Mouse (Mus musculus): Measurements from ENCODE around the gene Kcnn3.

Kcnn3 gene

DNA sequence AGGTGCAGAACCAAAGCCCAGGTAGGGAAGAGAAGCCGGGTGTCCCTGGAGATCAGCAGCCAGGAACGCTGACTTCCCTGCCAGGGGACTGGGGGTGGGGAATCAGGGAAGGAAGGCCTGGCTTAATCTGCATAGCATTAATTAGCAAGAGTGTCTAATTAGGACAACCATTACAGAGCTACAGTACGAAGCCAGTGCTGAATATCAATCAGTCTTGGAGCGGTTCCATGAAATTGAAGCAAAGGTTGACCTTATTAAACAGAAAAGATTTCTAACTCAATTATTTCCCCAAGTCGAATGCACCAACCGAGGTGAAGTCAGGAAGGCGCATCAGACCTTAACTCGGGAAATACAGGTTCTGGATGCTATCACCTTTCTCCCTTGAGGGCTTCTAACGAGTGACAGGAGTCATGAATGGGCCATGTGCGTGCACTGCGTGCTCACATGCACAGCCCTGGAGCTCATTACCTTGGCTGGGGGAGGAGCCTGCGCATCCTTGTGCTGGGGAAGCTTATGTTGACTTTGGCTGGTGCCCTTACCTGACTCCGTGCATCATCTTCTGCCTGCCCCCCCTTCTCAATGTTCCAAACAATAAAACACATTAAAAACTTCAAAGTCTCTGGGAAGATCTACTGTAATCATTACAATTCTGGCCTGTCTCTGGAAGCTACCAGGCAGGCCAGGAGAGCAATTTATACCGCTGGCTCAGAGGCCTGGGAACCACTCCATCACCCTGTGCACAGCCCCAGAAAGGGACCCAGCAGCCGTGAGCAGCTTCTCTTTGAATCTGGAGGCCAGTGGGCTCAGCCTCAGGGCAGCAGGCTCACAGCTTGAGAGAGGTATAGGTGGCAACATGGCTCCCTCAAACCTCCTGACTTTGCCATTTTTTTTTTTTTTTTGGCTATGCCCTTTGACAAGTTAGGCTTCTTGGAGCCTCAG, 39.3 kb downstream of the Kcnn3 start:
- in situ Hi-C loops (cut with MboI, MseI): no loop called here

- in situ Hi-C loops (cut with MboI, MseI): no loop called here
Measured at GRCm38 (mm10) chr3:89561386-89561785, 41.4 kb downstream of the Kcnn3 start.

- in situ Hi-C loops (cut with MboI, MseI): no loop called here
Measured at GRCm38 (mm10) chr3:89565371-89565770, 45.4 kb downstream of the Kcnn3 start.

GRCm38 (mm10) chr3:89569058-89569457, 49.1 kb downstream of the Kcnn3 start:
- in situ Hi-C loops (cut with MboI, MseI): no loop called here

DNA sequence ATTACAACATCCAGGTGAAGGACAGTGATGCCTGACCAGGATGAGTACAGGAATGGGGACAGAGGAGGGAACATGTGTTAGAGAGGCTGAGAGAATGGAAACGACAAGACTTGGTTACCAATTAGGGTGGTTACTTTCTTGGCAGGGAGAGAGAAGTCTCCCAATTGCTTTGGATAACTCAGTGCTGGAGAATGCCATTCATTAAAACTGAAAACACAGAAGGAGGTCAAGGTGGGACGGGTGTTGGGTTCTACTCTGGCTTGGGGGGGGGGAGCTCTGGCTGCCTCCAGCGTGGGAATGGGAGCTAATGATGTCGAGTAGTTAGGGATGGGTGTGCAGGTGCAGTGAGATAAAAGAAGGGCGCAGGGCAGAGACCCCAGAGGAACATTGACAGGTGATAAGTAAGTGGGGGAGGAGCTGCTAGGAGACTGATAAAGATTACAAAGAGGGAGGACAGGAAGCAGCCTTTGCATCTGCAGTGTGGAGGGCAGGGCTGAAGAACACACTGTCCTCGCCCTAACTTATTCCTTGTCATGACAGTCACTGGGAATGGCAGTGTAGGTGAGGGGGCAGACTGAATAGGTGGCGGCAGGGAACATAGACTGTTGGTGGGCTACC, 49.9 kb downstream of the Kcnn3 start:
- in situ Hi-C loops (cut with MboI, MseI): no loop called here

DNA sequence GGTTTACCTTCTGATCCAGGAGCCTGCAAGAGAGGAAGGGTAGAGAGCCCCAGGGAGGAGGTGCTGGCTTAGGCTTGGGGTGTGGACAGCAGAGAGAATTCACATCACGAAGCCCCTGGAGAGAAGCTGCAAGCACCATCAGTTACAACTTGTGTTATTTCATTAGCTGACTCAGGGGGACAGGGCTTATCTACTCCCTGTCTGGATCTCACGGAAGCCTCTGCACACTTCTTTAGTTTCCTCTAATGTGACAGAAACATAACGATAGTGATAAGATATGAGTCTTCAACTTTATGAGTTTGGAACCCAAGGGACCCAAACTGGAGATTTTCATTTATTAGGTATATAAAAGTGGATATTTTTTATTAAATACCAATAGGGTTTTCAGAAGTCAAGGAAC, 50.4 kb downstream of the Kcnn3 start:
- in situ Hi-C loops (cut with MboI, MseI): no loop called here

DNA sequence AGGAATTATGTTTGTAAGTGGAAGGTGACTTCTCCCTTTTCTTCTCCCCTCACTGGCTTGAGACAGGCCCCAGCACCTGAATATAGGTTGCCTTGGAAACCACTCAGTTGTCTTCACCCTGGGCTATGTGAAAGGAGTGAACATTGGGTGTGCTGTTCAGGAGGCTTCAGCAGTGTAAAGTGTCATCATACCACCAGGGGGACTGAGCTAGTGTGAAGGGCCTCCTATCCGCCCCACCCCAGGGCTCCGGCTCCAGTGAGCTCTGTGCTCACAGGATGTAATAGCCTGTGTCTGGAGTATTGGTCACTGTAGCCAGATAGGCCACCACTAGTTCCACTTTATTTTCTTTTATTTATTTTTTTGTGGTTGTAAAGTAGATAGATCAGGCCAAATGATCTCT, 54.3 kb downstream of the Kcnn3 start:
- in situ Hi-C loops (cut with MboI, MseI): no loop called here

DNA sequence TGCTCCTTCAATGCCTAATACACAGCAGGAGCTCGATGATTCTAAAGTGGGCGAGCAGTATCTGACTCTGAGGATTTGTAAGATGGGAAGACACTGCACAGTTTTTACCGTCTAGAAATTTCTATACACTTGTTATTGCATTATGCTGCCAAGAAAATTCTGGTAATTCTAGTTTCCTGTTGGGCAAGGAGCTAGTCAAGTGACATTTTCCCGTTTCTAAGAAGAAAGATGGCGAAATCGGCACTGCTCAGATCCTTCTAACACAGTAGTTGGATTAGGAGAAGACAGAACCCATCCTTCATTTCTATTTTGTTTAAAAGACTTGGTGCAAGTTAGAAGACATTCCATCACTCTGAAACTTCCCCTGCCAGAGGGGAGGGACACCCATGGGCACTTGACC, 56.4 kb downstream of the Kcnn3 start:
- in situ Hi-C loops (cut with MboI, MseI): no loop called here

DNA sequence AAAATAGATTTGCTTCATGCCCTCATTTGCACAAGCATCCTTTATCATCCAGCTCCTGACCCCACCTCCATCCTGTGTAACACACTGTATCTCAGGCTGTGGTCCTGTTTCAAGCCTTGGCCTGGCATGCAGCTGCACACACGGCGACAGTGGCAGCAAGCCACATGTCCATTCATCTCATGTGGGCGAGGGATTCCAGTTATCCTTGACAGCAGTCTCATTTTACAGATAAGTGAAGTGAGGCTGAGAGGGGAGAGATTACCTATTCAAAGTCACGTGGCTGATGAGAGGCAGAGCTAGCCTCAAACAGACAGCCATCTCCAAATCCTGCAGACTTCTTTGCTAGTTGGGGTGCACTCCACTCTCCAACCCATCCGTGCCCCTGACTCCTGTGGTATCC, 57.2 kb downstream of the Kcnn3 start:
- in situ Hi-C loops (cut with MboI, MseI): no loop called here

GRCm38 (mm10) chr3:89578083-89578482, 58.1 kb downstream of the Kcnn3 start:
- in situ Hi-C loops (cut with MboI, MseI): no loop called here

DNA sequence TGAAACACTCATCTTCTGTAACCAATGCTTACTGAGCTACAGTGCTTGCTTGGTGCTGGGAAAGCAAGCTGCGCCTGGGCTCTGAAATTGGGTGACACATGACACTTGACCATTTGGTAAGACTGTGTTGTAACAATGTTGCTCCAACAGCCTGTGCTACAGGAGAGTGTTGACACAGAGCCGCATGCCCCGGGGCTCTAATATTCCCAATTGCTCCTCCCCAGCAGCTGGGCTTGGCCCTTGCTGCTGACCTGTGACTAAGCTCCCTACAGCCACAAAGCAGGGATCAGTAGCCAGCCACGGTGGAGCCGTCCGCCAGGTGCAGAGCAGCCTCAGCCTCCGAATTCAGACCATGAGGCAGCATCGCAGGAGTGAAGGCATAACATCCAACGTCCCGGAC, 58.8 kb downstream of the Kcnn3 start:
- in situ Hi-C loops (cut with MboI, MseI): no loop called here

- in situ Hi-C loops (cut with MboI, MseI): no loop called here
Measured at GRCm38 (mm10) chr3:89584254-89584653, 64.3 kb downstream of the Kcnn3 start.

DNA sequence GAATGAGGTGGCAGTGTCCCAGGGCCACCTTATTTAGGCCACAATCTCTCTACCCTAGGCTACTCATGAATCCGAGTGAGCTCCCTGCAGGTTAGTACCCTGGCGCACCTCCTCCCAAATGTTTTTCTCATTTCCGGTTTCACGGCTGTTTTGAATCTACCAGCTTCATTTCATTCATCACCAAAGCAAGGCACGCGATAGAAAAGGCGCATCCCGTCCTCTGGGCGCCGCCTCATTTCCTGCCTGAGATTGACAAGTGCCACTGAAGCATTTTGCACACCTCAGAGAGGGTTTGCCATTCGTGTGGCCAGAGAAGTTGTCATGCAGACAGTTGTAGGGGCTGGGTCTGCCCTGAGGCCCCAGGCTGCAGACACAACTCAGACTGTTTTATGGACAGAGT, 68.5 kb downstream of the Kcnn3 start:
- in situ Hi-C loops (cut with MboI, MseI): no loop called here

- in situ Hi-C loops (cut with MboI, MseI): no loop called here
Measured at GRCm38 (mm10) chr3:89589321-89589720, 69.4 kb downstream of the Kcnn3 start.

GRCm38 (mm10) chr3:89590386-89590785, 70.4 kb downstream of the Kcnn3 start:
- in situ Hi-C loops (cut with MboI, MseI): no loop called here

GRCm38 (mm10) chr3:89591461-89591860, 71.5 kb downstream of the Kcnn3 start:
- in situ Hi-C loops (cut with MboI, MseI): no loop called here

DNA sequence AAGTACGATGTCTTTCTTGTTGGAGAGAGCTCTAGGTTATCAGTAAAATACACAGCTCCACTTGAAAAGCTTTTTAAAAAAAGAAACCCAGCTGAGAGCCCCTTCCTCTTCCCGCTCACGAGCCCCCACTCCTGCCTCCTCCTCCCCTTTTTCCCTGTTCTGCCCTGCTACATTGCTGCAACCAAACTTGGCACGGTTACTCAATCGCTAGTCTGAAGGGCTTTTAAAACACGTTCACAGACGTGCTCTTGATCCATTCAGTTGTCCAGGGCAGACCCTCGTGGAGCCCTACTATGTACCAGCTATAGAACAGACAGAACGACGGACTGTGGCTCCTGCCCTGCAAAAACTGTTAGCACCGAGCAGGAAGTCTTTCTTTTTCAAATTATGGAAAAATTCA, 72.8 kb downstream of the Kcnn3 start:
- in situ Hi-C loops (cut with MboI, MseI): no loop called here

GRCm38 (mm10) chr3:89593524-89593923, 73.6 kb downstream of the Kcnn3 start:
- in situ Hi-C loops (cut with MboI, MseI): no loop called here

GRCm38 (mm10) chr3:89598361-89598760, 78.4 kb downstream of the Kcnn3 start:
- in situ Hi-C loops (cut with MboI, MseI): no loop called here

- in situ Hi-C loops (cut with MboI, MseI): no loop called here
Measured at GRCm38 (mm10) chr3:89598967-89599366, 79.0 kb downstream of the Kcnn3 start.

DNA sequence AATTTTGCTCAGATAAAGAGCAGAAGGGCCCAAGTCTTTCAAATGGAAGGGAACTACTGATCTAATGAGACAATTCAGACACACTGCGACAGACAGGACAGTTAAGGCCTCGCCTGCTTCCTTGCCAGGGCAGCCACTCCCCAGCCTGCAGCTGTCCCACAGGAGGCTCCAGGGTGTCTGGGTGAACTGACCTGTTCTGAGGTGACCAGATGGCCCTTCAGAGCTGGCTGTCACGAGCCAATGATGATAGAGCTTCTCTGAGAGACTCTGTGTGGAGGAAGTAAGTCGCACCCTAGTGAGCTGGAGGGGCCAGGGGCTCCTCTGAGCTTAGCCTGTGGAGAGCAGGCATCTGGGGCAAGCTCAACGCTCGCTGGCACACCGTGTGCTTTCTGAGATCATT, 81.1 kb downstream of the Kcnn3 start:
- in situ Hi-C loops (cut with MboI, MseI): no loop called here

DNA sequence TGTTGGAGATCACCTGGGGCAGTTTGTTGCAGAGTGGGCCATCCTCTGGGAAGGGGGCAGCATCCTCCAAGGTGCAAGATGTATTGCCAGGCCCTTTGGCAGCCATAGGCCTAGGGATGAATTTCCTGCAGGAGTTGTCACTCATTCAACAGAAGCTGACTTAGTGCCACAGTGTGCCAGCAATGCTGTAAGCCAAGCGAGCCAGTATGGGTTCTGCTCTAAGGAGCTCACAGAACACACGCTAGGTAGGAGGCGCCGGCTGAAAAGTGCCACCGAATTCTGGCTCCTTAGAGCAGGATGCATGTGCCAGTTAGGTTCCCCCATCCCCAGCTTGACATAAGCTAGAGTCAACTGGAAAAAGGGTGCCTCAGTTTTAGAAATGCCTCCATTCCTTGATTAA, 83.3 kb downstream of the Kcnn3 start:
- in situ Hi-C loops (cut with MboI, MseI): no loop called here

DNA sequence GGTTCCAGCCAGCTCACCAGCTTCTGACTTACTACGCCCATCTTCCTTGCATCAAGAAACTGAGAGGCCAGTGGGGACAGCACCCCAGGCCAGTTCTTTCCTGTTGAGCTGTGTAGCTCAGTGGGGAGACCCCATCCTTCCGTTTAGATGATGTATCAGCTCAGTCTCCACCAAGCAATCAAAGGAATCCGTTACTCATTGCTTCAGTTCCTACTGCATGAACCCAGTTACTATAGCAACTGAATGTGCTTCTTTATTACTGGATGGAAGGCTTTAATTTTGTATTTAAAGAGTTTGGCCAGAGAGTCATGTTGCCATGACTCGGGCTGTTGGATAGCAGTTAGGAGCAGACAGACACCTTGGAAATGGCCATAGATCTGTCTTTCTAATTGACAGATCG, 85.3 kb downstream of the Kcnn3 start:
- in situ Hi-C loops (cut with MboI, MseI): no loop called here
